Mouse (Mus musculus) layer of hippocampus, adult 2 months (tissue): ENCODE data around the gene Ccrl2. TPM values are rescaled to one million over a fixed set of nuclear protein-coding genes. Genes with fewer than 3 reads are reported as not detected.

Experiments
- DNase-seq, 2 experiments: peaks; one replicate each; pipeline ENCODE4 v3.0.0; 2022; ENCODE audit warnings: low spot score in 2 of 2
- H3K27ac ChIP-seq: fragments of 200-600 bp; 2 replicates; pipeline ENCODE4 v1.8.1; 2022
- H3K4me3 ChIP-seq: fragments of 200-600 bp; 2 replicates; pipeline ENCODE4 v1.8.1; 2022; ENCODE audit warnings: mild to moderate bottlenecking
- CTCF ChIP-seq: fragments of 200-600 bp; conservative IDR thresholded peaks from 2 replicates; pipeline ENCODE4 v1.8.1; 2022; ENCODE audit warnings: antibody characterized with exemption, mild to moderate bottlenecking, moderate library complexity
- total RNA-seq, 2 experiments: library from RNA; stranded (reverse); gene quantifications; 2 replicates each; pipeline ENCODE4 v1.2.3; 2021

Gene Ccrl2
- total RNA-seq, 2 experiments from 2014 or later = 0.69 to 0.72 TPM

DNA sequence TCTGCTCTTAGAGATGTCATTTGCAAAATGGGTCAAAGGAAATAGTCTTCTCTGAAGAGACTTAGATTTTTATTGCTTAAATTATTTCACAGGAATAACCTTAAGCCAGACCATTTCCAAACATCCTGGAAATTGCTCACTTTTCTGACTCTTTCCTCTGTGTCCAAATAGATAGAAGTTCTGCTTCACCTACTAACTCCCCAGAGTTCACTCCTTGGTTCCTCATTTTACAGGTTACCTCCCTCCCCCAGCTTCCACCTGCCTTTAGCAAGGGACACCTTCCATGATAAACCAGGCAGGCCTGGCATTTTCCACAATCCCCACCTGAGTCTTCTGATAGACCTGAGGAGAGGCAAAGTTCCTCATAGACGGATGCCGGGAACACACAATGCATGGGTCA is 50.8 kb downstream of the Ccrl2 start:
- DNase-seq = no peak
- TF ChIP-seq CTCF = no peak
- Histone ChIP-seq H3K27ac (no peak overlapping the region), H3K4me3 (no peak overlapping the region)

Other genes with a start within 250 kb of the Ccrl2 start
- gene Prss44, start 243.5 kb downstream of the Ccrl2 start, total RNA-seq = not detected
- gene Prss43, start 230.8 kb downstream of the Ccrl2 start, total RNA-seq = under 1 TPM; 0.15 to 0.25 TPM
- gene Prss45, start 222.9 kb downstream of the Ccrl2 start, total RNA-seq = under 1 TPM in 1 of 2 experiments, not detected in 1; 0.51 TPM
- gene Prss46, start 213.0 kb downstream of the Ccrl2 start, total RNA-seq = not detected
- gene Prss50, start 199.6 kb downstream of the Ccrl2 start, total RNA-seq = under 1 TPM; 0.32 to 0.51 TPM
- 10 to 100 TPM in 1 of 2 experiments, 1 to 10 TPM in 1; 9.1 to 14.6 TPM for gene Als2cl, start 177.6 kb downstream of the Ccrl2 start, total RNA-seq
- 1 to 10 TPM; 1.9 to 2.0 TPM for gene Tmie, start 177.4 kb downstream of the Ccrl2 start, total RNA-seq
- gene Fam240a, start 140.7 kb downstream of the Ccrl2 start, total RNA-seq = not detected
- under 1 TPM; 0.49 TPM for gene Tdgf1, start 111.4 kb downstream of the Ccrl2 start, total RNA-seq
- gene Lrrc2, start 106.0 kb downstream of the Ccrl2 start, total RNA-seq = 1 to 10 TPM; 1.5 to 3.5 TPM
- under 1 TPM; 0.59 TPM for gene Rtp3, start 66.9 kb downstream of the Ccrl2 start, total RNA-seq
- not detected for gene Ltf, start 38.2 kb downstream of the Ccrl2 start, total RNA-seq
- 10 to 100 TPM; 37.2 to 38.0 TPM for gene Lrrfip2, start 60.1 kb upstream of the Ccrl2 start, total RNA-seq
- gene Mlh1, start 214.3 kb upstream of the Ccrl2 start, total RNA-seq = 10 to 100 TPM; 15.7 to 17.1 TPM
- gene Epm2aip1, start 214.4 kb upstream of the Ccrl2 start, total RNA-seq = 10 to 100 TPM; 76.5 to 80.7 TPM